Mouse (Mus musculus) bone marrow macrophage, adult 2 months (primary cell): ENCODE results near the gene Pgap2. TPM values are rescaled to one million over a fixed set of nuclear protein-coding genes. Genes with fewer than 3 reads are reported as not detected.

Experiments
- H3K27ac ChIP-seq: 2 replicates; pipeline ENCODE4 v1.5.1; 2012; ENCODE audit warnings: low read depth, low read length; ENCODE audit not compliant: insufficient read depth
- H3K4me1 ChIP-seq: 2 replicates; pipeline ENCODE4 v1.6.1; 2012; ENCODE audit warnings: low read length; ENCODE audit not compliant: control insufficient read depth, insufficient read depth
- H3K4me3 ChIP-seq: 2 replicates; pipeline ENCODE4 v1.5.1; 2012; ENCODE audit warnings: mild to moderate bottlenecking, low read length, moderate library complexity; ENCODE audit not compliant: insufficient read depth
- CTCF ChIP-seq: IDR thresholded peaks from 2 replicates; pipeline ENCODE4 v1.5.1; 2012; ENCODE audit warnings: low read depth, mild to moderate bottlenecking, low read length, moderate library complexity
- POLR2A ChIP-seq: IDR thresholded peaks from 2 replicates; pipeline ENCODE4 v1.6.1; 2012; ENCODE audit warnings: mild to moderate bottlenecking, low read depth, low read length, borderline replicate concordance
- polyA plus RNA-seq: library from polyadenylated mRNA; stranded (reverse); fragments of >200 nt; gene quantifications from 2 replicates; pipeline ENCODE4 v1.2.4, GENCODE M21; 2012; ENCODE audit not compliant: missing spikeins, insufficient read depth, insufficient read length

Gene Pgap2
- polyA plus RNA-seq, 1 experiment, result 103 TPM

DNA sequence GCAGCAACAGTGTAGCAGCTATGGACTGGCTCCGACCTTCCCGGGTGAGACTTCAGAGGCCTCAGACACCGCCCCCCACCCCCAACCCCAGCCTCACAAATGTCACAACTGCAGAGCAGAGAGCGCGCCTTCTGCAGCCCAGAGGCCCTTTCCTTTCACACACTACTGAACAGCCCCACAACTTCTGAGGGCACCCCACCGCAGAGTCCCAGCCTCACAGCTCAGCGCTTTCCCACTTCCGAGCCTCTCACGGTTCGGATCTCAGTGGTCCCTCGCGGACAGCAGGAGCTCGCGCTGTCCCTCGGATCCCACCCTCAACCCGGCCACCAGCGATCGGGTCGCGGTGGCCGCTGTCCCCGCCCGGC is 39.5 kb downstream of the Pgap2 start:
- H3K4me3 ChIP-seq, result peak overlapping the region; percentile 63
- peaks cover 25% of the 10 kb centered on the region for H3K4me1 ChIP-seq
- TF ChIP-seq CTCF (no peak), POLR2A (no peak)

DNA sequence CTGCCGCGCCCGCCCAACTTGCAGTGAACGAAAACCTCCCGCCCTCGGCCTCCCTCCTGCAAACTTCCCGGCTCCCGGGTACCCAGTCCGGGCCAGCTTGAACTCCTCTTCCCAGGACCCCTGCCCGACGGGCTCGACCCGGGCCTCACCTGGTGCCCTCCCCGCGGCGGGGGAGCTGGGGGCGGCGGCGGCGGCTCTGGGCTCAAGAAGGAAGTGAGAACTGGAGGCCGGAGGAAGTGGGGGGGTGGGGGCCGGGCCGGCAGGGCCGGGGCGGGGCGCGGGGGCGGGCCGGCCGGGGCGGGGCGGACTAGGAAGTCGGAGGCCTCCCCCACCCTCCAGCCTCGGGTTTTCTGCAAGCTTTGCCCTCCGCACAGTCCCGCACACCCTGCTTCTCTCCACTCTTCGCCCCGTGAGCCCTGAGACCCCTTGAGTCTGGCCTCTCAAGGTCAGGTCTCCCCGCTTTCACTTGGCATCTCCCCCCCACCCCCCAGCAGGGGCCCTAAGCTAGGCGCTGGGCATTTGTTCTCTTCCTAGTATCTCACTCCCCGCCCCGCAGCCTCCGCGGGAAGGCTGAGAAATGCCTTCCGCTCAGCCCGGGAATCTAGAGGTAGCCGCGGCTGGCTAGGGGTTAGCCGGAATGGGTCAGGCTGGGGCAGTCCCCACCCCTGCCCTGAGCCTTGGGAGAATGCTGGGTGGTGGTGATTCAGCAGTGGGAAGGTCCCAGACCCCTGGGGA is 40.1 kb downstream of the Pgap2 start:
- Histone ChIP-seq H3K4me1 (peaks cover 20% of the 10 kb centered on the region), H3K27ac (peak overlapping the region; percentile 99), H3K4me3 (peak overlapping the region; percentile 74)
- 0 out of 2 replicates have a peak, but pooled peaks have one; percentile 2 for TF ChIP-seq CTCF
- TF ChIP-seq POLR2A, result no peak

More for the DNA sequence above, 39.5 kb downstream of the Pgap2 start:
- peak overlapping the region; percentile 93 for H3K27ac ChIP-seq

DNA sequence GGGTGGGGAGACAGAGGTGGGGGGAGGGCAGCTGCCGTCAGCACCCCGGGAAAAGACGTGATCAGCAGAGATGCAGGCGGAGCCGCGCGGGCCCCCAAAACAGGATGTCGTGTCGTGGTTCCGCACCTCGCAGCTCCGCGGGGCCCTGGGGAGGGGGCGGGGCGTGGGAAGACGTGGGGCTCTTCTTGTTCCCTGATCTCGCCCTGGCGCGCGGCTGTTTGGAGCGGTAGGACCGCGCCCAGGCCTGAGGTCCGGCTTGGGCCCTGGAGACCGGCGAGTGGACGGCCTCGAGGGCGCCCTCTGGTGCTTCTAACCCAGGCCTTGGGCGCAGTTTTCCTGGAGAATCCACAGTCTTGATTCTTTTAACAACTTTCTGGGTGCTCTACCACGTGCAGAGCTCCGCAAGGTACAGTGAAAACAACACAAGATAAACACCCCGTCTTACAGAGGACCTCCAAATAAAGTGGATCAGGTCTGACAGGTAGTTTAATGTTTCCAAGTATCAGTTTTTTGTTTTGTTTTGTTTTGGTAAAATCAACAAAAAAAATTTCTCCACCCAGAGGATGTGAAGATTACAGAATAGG is 40.7 kb downstream of the Pgap2 start:
- 0 out of 2 replicates have a peak, but pooled peaks have one; percentile 12 for TF ChIP-seq CTCF
- peak; percentile 47; the same call in 1 of the 2 replicates for TF ChIP-seq POLR2A
- H3K4me3 ChIP-seq, result peak overlapping the region; percentile 74
- H3K27ac ChIP-seq, result peak overlapping the region; percentile 99
- peaks cover 15% of the 10 kb centered on the region for H3K4me1 ChIP-seq

DNA sequence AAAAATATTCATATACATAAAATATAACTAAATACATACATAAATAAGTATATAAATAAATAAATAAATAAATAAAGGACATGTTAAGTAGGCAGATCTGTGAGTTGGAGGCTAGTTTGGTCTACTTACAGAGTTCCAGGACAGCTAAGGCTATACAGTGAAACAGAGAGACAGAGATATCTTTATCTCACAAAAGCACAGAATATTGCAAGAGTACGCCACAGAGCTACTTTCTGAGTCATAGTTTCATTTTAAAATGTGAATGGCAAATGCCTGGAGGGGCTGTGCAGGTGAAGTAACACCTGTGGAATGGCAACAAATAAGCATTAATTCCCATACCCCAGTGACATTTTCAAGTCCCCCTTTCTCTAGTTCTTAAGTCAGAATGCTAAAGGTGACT is 43.6 kb downstream of the Pgap2 start:
- Histone ChIP-seq H3K4me1 (peaks cover 7% of the 10 kb centered on the region), H3K4me3 (no peak overlapping the region), H3K27ac (no peak overlapping the region)
- TF ChIP-seq CTCF, result no peak
- TF ChIP-seq POLR2A, result no peak

GRCm38 (mm10) chr7:102255954-102256353 is 45.9 kb downstream of the Pgap2 start, which contains the start of gene Rhog:
TSS of gene Rhog (minus strand) at chr7:102256054.
- H3K27ac ChIP-seq, result no peak within 1 kb of the TSS

GRCm38 (mm10) chr7:102256636-102257035 is 46.6 kb downstream of the Pgap2 start:
- Histone ChIP-seq H3K27ac (no peak overlapping the region), H3K4me1 (peaks cover 7% of the 10 kb centered on the region), H3K4me3 (no peak overlapping the region)
- TF ChIP-seq CTCF (no peak), POLR2A (no peak)

More at GRCm38 (mm10) chr7:102255954-102256353, 45.9 kb downstream of the Pgap2 start, which contains the start of gene Rhog:
- peaks cover 12% of the 10 kb centered on the region for H3K4me1 ChIP-seq
- TF ChIP-seq POLR2A (no peak), CTCF (no peak)
- H3K4me3 ChIP-seq, result no peak within 1 kb of the TSS

DNA sequence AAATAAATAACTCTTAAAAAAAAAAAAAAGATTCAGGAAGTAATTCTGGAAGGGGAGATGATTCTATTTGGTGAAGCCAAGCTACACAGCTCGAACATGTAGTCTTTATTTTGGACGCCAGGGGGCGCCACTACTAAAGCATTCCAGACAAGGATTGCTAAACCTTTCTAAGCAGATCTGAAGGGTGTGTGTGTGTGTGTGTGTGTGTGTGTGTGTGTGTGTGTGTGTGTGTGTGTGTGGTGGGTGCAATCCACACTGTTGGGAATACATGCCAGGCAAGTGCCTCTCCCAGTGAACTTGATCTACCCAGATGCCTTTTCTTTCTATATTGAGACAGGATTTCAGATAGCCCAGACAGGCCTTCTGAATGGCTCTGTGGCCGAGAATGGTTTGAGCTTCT is 48.2 kb downstream of the Pgap2 start:
- TF ChIP-seq CTCF (peak; percentile 5; the same call in 1 of the 2 replicates), POLR2A (no peak)
- no peak overlapping the region for H3K4me3 ChIP-seq
- H3K27ac ChIP-seq, result no peak overlapping the region
- peaks cover 7% of the 10 kb centered on the region for H3K4me1 ChIP-seq

GRCm38 (mm10) chr7:102258753-102259152 is 48.7 kb downstream of the Pgap2 start:
- H3K27ac ChIP-seq, result no peak overlapping the region
- H3K4me3 ChIP-seq, result no peak overlapping the region
- no peak for TF ChIP-seq POLR2A
- no peak for TF ChIP-seq CTCF
- peaks cover 7% of the 10 kb centered on the region for H3K4me1 ChIP-seq

- peaks cover 7% of the 10 kb centered on the region for H3K4me1 ChIP-seq
- no peak overlapping the region for H3K27ac ChIP-seq
- TF ChIP-seq CTCF (no peak), POLR2A (no peak)
- H3K4me3 ChIP-seq, result no peak overlapping the region
Observed at GRCm38 (mm10) chr7:102259716-102260479, 49.9 kb downstream of the Pgap2 start.

DNA sequence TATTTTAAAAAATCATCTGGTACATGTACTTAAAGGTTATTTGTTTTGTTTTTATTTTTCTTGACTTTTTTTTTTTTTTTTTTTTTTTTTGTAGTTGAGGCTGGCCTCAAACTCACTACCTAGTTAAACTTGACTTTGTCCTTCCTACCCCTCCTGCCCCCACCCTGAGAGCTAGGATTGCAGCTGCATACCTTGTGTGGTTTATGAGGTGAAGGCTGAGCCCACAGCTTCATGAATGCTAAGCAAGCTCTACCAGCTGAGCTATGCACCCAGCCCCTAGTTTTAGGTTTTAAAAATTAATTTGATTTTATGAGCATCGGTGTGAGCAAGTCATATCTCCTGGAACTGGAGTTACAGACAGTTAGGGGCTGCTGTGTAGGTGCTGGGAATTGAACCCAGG is 50.5 kb downstream of the Pgap2 start:
- Histone ChIP-seq H3K27ac (no peak overlapping the region), H3K4me3 (no peak overlapping the region), H3K4me1 (peaks cover 7% of the 10 kb centered on the region)
- no peak for TF ChIP-seq CTCF

DNA sequence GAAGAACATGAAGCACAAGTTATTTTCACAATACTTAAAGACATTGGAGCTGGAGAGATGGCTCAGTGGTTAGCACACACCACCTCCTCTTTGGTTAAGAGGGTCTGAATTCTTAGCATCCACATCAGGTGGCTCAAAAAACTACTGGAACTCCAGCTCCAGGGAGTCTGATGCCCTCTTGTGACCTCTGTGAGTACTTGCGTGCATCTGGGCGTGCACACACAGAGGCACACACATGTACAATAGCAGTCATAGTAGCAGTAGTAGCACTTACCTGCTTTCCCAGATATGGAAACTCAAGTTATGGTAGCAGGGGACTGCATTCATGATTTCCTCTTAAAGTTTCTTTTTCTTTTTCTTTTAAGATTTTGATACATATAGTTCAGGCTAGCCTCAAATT is 53.0 kb downstream of the Pgap2 start:
- TF ChIP-seq POLR2A (no peak), CTCF (no peak)
- peaks cover 13% of the 10 kb centered on the region for H3K4me1 ChIP-seq
- H3K4me3 ChIP-seq, result no peak overlapping the region
- no peak overlapping the region for H3K27ac ChIP-seq

- peaks cover 17% of the 10 kb centered on the region for H3K4me1 ChIP-seq
- H3K4me3 ChIP-seq, result peak overlapping the region; percentile 89
- peak overlapping the region; percentile 82 for H3K27ac ChIP-seq
Observed at GRCm38 (mm10) chr7:102266021-102266400, 56.0 kb downstream of the Pgap2 start.
